In genomic region chr10:75511897-75512296, GRCm38 (mm10) we compare ENCODE assay signal across 24 mouse cellular contexts. TPM values are rescaled to one million over a fixed set of nuclear protein-coding genes. Genes with fewer than 3 reads are reported as not detected.
DNase-seq lines count a peak whose midpoint lies in the region; ATAC-seq and TF ChIP-seq lines count a peak whose summit lies in the region.
"Had no signal": no experiment of that assay in that cellular context is flagged by ENCODE, and none has a peak within 500 bp of the region (broad histone marks: within the 10 kb centered on the region; RNA-seq: fewer than 3 reads in every experiment).

No protein-coding gene starts in this region.

- H3K4me1 ChIP-seq in hindbrain, embryonic 12.5 days = peaks cover 15% of the 10 kb centered on the region
- H3K4me1 ChIP-seq in hindbrain, embryonic 13.5 days (replicated peaks) = peaks cover 29% of the 10 kb centered on the region
- H3K4me1 ChIP-seq in spleen, adult 2 months (ENCODE audit: control insufficient read depth, insufficient read depth, insufficient read length) = peaks cover 18% of the 10 kb centered on the region; the same call in 1 of the 2 replicates
- H3K4me1 ChIP-seq in small intestine, adult 2 months (ENCODE audit: control insufficient read depth, insufficient read depth, insufficient read length, low read length) = peaks cover 24% of the 10 kb centered on the region

- peaks cover 54% of the 10 kb centered on the region for H3K36me3 ChIP-seq in hindbrain, embryonic 12.5 days
- peaks cover 53% of the 10 kb centered on the region for H3K36me3 ChIP-seq in hindbrain, embryonic 13.5 days
- H3K36me3 ChIP-seq in spleen, adult 2 months (ENCODE audit: control insufficient read depth, insufficient read depth, low read length) = peaks cover 49% of the 10 kb centered on the region
- H3K36me3 ChIP-seq in small intestine, adult 2 months (ENCODE audit: control insufficient read depth, insufficient read depth, low read length) = peaks cover 52% of the 10 kb centered on the region

- no peak overlapping the region for H3K4me2 ChIP-seq in hindbrain, embryonic 12.5 days (replicated peaks)
- H3K4me2 ChIP-seq in hindbrain, embryonic 13.5 days = no peak overlapping the region
- H3K4me2 ChIP-seq: forebrain, embryonic 13.5 days; heart, embryonic 11.5 days; heart, embryonic 15.5 days had no signal

- WGBS in hindbrain, embryonic 12.5 days = 93% methylated on average over 7 of the region's 7 CpGs
- 93% methylated on average over 7 of the region's 7 CpGs for WGBS in hindbrain, embryonic 13.5 days
- 95% methylated on average over 7 of the region's 7 CpGs for WGBS in spleen, adult 2 months
- WGBS in small intestine, adult 2 months = 36% methylated on average over 7 of the region's 7 CpGs

- DNase-seq in gastrocnemius, adult 18-20 months (ENCODE audit: low spot score) = peak; percentile 63
- DNase-seq in gastrocnemius, postnatal 4 days (ENCODE audit: low spot score in 2 of 2) = no peak
- no peak for DNase-seq in spleen, adult 2 months (ENCODE audit: low read depth in 1 of 2, low spot score in 2 of 2)
- DNase-seq in spleen, adult 12 weeks (ENCODE audit: low spot score) = no peak
- DNase-seq in embryo, embryonic 9.5 days (ENCODE audit: extremely low spot score) = no peak
- DNase-seq: adrenal gland, postnatal 10 days; B cell, adult 2 months; cerebellum, adult 18-20 months; cerebellum, adult 9-11 months; cerebellum, postnatal 36 days; gastrocnemius, postnatal 14 days; heart, adult 2 months had no signal

- no peaks in the 10 kb centered on the region for H3K27me3 ChIP-seq in hindbrain, embryonic 12.5 days
- no peaks in the 10 kb centered on the region for H3K27me3 ChIP-seq in hindbrain, embryonic 13.5 days
- H3K27me3 ChIP-seq in spleen, adult 2 months (ENCODE audit: control insufficient read depth, insufficient read depth, low read length) = no peaks in the 10 kb centered on the region
- no peaks in the 10 kb centered on the region for H3K27me3 ChIP-seq in small intestine, adult 2 months (ENCODE audit: control insufficient read depth, insufficient read depth, low read length)
- H3K27me3 ChIP-seq: forebrain, embryonic 13.5 days; heart, embryonic 15.5 days had no signal

- ATAC-seq in hindbrain, embryonic 12.5 days (ENCODE audit: low FRiP score) = no peak
- ATAC-seq in hindbrain, embryonic 13.5 days (ENCODE audit: low FRiP score) = no peak
- ATAC-seq: forebrain, embryonic 13.5 days; hindbrain, embryonic 16.5 days; inflammation-experienced regulatory T-cells, adult 6 months had no signal

- H3K9ac ChIP-seq in hindbrain, embryonic 12.5 days = no peak overlapping the region
- H3K9ac ChIP-seq in hindbrain, embryonic 13.5 days = no peak overlapping the region
- H3K9ac ChIP-seq: forebrain, embryonic 13.5 days; heart, embryonic 15.5 days had no signal

- H3K27ac ChIP-seq in hindbrain, embryonic 12.5 days = peak overlapping the region; percentile 35; the same call in 1 of the 2 replicates
- no peak overlapping the region for H3K27ac ChIP-seq in hindbrain, embryonic 13.5 days
- H3K27ac ChIP-seq in spleen, adult 2 months (ENCODE audit: insufficient read depth, low read length) = peak overlapping the region; percentile 44; the same call in 1 of the 2 replicates
- peak overlapping the region; percentile 96 for H3K27ac ChIP-seq in small intestine, adult 2 months (ENCODE audit: insufficient read depth, low read depth, low read length)
- H3K27ac ChIP-seq: embryonic facial prominence, embryonic 10.5 days; forebrain, embryonic 13.5 days; heart, adult 2 months; heart, embryonic 15.5 days had no signal

- no peaks in the 10 kb centered on the region for H3K9me3 ChIP-seq in hindbrain, embryonic 12.5 days (replicated peaks)
- H3K9me3 ChIP-seq in hindbrain, embryonic 13.5 days = no peaks in the 10 kb centered on the region
- H3K9me3 ChIP-seq: embryonic facial prominence, embryonic 10.5 days; forebrain, embryonic 13.5 days; heart, embryonic 15.5 days; hindbrain, embryonic 10.5 days had no signal

- TF ChIP-seq CTCF in spleen, adult 2 months (IDR thresholded peaks at IDR 0.05; ENCODE audit: extremely low read depth, insufficient read depth, insufficient read length, insufficient replicate concordance) = no peak
- TF ChIP-seq CTCF in small intestine, adult 2 months (IDR thresholded peaks at IDR 0.05; ENCODE audit: extremely low read depth, insufficient read length, insufficient replicate concordance, low read depth, low read length) = no peak

- H3K4me3 ChIP-seq in hindbrain, embryonic 12.5 days = no peak overlapping the region
- no peak overlapping the region for H3K4me3 ChIP-seq in hindbrain, embryonic 13.5 days
- no peak overlapping the region for H3K4me3 ChIP-seq in spleen, adult 2 months (ENCODE audit: extremely low read depth, insufficient read depth, insufficient read length)
- peak overlapping the region; percentile 37 for H3K4me3 ChIP-seq in small intestine, adult 2 months (ENCODE audit: low read depth, low read length)
- H3K4me3 ChIP-seq: embryonic facial prominence, embryonic 10.5 days; forebrain, embryonic 13.5 days; heart, adult 2 months; heart, embryonic 15.5 days; hindbrain, embryonic 10.5 days had no signal

- TF ChIP-seq POLR2A in spleen, adult 2 months (IDR thresholded peaks at IDR 0.05; ENCODE audit: low read depth, low read length) = no peak
- no peak for TF ChIP-seq POLR2A in small intestine, adult 2 months (IDR thresholded peaks at IDR 0.05; ENCODE audit: low read depth, low read length)

RNA-seq across cellular contexts. Expression of gene Snrpd3, which starts 5.5 kb away (rescaled TPM):
- total RNA-seq in gastrocnemius, adult 18-20 months (2021) = 10 to 100 TPM; 76.2 to 80.2 TPM
- 100 to 1,000 TPM; 103 to 106 TPM for total RNA-seq in gastrocnemius, postnatal 4 days (2021)
- 146 and 169 TPM in 2 replicates for polyA plus RNA-seq in hindbrain, embryonic 12.5 days (2016; fragmentation: Nextera tagmentation; extraction: Ambion mirVana)
- polyA plus RNA-seq in hindbrain, embryonic 13.5 days (2015; fragmentation: Nextera tagmentation; extraction: Ambion mirVana) = 148 and 153 TPM in 2 replicates
- 12.8 and 13.2 TPM in 2 replicates for polyA plus RNA-seq in spleen, adult 2 months (2012; rRNA removed)
- polyA plus RNA-seq in small intestine, adult 2 months (2012; rRNA removed) = 5.2 and 7.4 TPM in 2 replicates

RNA-seq across cellular contexts. Expression of gene Gucd1, which starts 5.9 kb away (rescaled TPM):
- total RNA-seq in gastrocnemius, adult 18-20 months (2021) = 10 to 100 TPM; 43.6 to 61.5 TPM
- total RNA-seq in gastrocnemius, postnatal 4 days (2021) = 10 to 100 TPM; 39.5 to 39.9 TPM
- polyA plus RNA-seq in hindbrain, embryonic 12.5 days (2016; fragmentation: Nextera tagmentation; extraction: Ambion mirVana) = 24.9 and 26.8 TPM in 2 replicates
- polyA plus RNA-seq in hindbrain, embryonic 13.5 days (2015; fragmentation: Nextera tagmentation; extraction: Ambion mirVana) = 22.3 and 22.9 TPM in 2 replicates
- 87.2 and 96.1 TPM in 2 replicates for polyA plus RNA-seq in spleen, adult 2 months (2012; rRNA removed)
- 111 and 261 TPM in 2 replicates for polyA plus RNA-seq in small intestine, adult 2 months (2012; rRNA removed)

RNA-seq across cellular contexts. Expression of gene Lrrc75b, which starts 48.2 kb away (rescaled TPM):
- total RNA-seq in gastrocnemius, adult 18-20 months (2021) = under 1 TPM; 0.11 to 0.12 TPM
- 1 to 10 TPM; 2.8 to 3.3 TPM for total RNA-seq in gastrocnemius, postnatal 4 days (2021)
- 14.6 and 15.4 TPM in 2 replicates for polyA plus RNA-seq in hindbrain, embryonic 12.5 days (2016; fragmentation: Nextera tagmentation; extraction: Ambion mirVana)
- polyA plus RNA-seq in hindbrain, embryonic 13.5 days (2015; fragmentation: Nextera tagmentation; extraction: Ambion mirVana) = 24.8 and 27.3 TPM in 2 replicates
- polyA plus RNA-seq in spleen, adult 2 months (2012; rRNA removed) = 1.3 and 1.7 TPM in 2 replicates
- 1.8 and 1.9 TPM in 2 replicates for polyA plus RNA-seq in small intestine, adult 2 months (2012; rRNA removed)
- total RNA-seq: MEL had no signal

RNA-seq across cellular contexts. Expression of gene Ggt1, which starts 49.5 kb away (rescaled TPM):
- total RNA-seq in gastrocnemius, adult 18-20 months (2021) = under 1 TPM in 1 of 2 experiments, not detected in 1; 0.78 TPM
- under 1 TPM; 0.66 to 0.80 TPM for total RNA-seq in gastrocnemius, postnatal 4 days (2021)
- polyA plus RNA-seq in hindbrain, embryonic 12.5 days (2016; fragmentation: Nextera tagmentation; extraction: Ambion mirVana) = 1.1 and 2.0 TPM in 2 replicates
- polyA plus RNA-seq in hindbrain, embryonic 13.5 days (2015; fragmentation: Nextera tagmentation; extraction: Ambion mirVana) = 1.2 and 1.8 TPM in 2 replicates
- 15.5 and 19.1 TPM in 2 replicates for polyA plus RNA-seq in spleen, adult 2 months (2012; rRNA removed)
- 454 and 722 TPM in 2 replicates for polyA plus RNA-seq in small intestine, adult 2 months (2012; rRNA removed)
- total RNA-seq: heart, postnatal 25 days had no signal
- polyA plus RNA-seq: heart, adult 2 months had no signal

Comparison
In these comparisons a context has a peak if more than half of its experiments do, and no peak if none do; other contexts are left out.
1. RNA of gene Snrpd3, which starts 5.5 kb away (polyA plus RNA-seq): 148 to 153 TPM in hindbrain, embryonic 13.5 days and 146 to 169 TPM in hindbrain, embryonic 12.5 days; 12.8 to 13.2 TPM in spleen, adult 2 months and 5.2 to 7.4 TPM in small intestine, adult 2 months; every median in the first group is over 10 times any median in the second.